Comparison of ENCODE assay signal across 21 mouse cellular contexts in genomic region chr16:14056734-14057133, GRCm38 (mm10).
"Had no signal": no experiment of that assay in that cellular context is flagged by ENCODE, and none has a peak within 500 bp of the region (broad histone marks: within the 10 kb centered on the region; RNA-seq: fewer than 3 reads in every experiment).

No protein-coding gene starts in this region.

- H3K4me3 ChIP-seq: limb, embryonic 12.5 days; limb, embryonic 15.5 days; midbrain, embryonic 12.5 days; midbrain, embryonic 15.5 days; neural tube, embryonic 12.5 days; neural tube, embryonic 15.5 days had no signal

- H3K9me3 ChIP-seq: limb, embryonic 12.5 days; limb, embryonic 15.5 days; midbrain, embryonic 12.5 days; midbrain, embryonic 15.5 days; neural tube, embryonic 12.5 days; neural tube, embryonic 15.5 days had no signal

- H3K36me3 ChIP-seq: limb, embryonic 12.5 days; limb, embryonic 15.5 days; midbrain, embryonic 12.5 days; neural tube, embryonic 12.5 days had no signal

- H3K4me1 ChIP-seq: limb, embryonic 15.5 days had no signal

- ATAC-seq: intestine, postnatal 0 days; liver, postnatal 0 days; lung, postnatal 0 days; midbrain, embryonic 15.5 days had no signal

- H3K9ac ChIP-seq: limb, embryonic 12.5 days; limb, embryonic 15.5 days; liver, embryonic 14.5 days; liver, postnatal 0 days; lung, embryonic 14.5 days; midbrain, embryonic 12.5 days; midbrain, embryonic 15.5 days; neural tube, embryonic 12.5 days; neural tube, embryonic 15.5 days had no signal

- H3K4me2 ChIP-seq: limb, embryonic 12.5 days; limb, embryonic 15.5 days; liver, embryonic 11.5 days; lung, embryonic 14.5 days; midbrain, embryonic 12.5 days; midbrain, embryonic 15.5 days; neural tube, embryonic 12.5 days; neural tube, embryonic 15.5 days had no signal

- DNase-seq: kidney, adult 2 months; kidney, postnatal 36 days; layer of hippocampus, postnatal 36 days; liver, postnatal 0 days; lung, embryonic 14.5 days; right cerebral cortex, postnatal 25 days; thymus, adult 2 months; thymus, postnatal 14 days; thymus, postnatal 4 days had no signal

- H3K27me3 ChIP-seq: limb, embryonic 12.5 days; limb, embryonic 15.5 days; midbrain, embryonic 12.5 days; midbrain, embryonic 15.5 days; neural tube, embryonic 12.5 days; neural tube, embryonic 15.5 days had no signal

- H3K27ac ChIP-seq: kidney, postnatal 0 days; limb, embryonic 12.5 days; limb, embryonic 15.5 days; liver, embryonic 14.5 days; macrophage; midbrain, embryonic 12.5 days; midbrain, embryonic 15.5 days; neural tube, embryonic 12.5 days; neural tube, embryonic 15.5 days had no signal
